ENCODE assay signal across 12 mouse cellular contexts in genomic region chr1:137751446-137751961, GRCm38 (mm10).
DNase-seq lines count a peak whose midpoint lies in the region; ATAC-seq lines count a peak whose summit lies in the region.
"Had no signal": no experiment of that assay in that cellular context is flagged by ENCODE, and none has a peak within 500 bp of the region (broad histone marks: within the 10 kb centered on the region; RNA-seq: fewer than 3 reads in every experiment).

No protein-coding gene starts in this region.

- WGBS in macrophage (ENCODE audit: missing documents), result 9% methylated on average over 7 of the region's 7 CpGs
- 82% methylated on average over 7 of the region's 7 CpGs for WGBS in forebrain, embryonic 13.5 days

- H3K27ac ChIP-seq in macrophage, result peak overlapping the region; percentile 75
- no peak overlapping the region for H3K27ac ChIP-seq in forebrain, embryonic 13.5 days
- H3K27ac ChIP-seq: hindbrain, embryonic 14.5 days had no signal

- no peak overlapping the region for H3K9ac ChIP-seq in forebrain, embryonic 13.5 days
- H3K9ac ChIP-seq: hindbrain, embryonic 14.5 days had no signal

- no peaks in the 10 kb centered on the region for H3K27me3 ChIP-seq in forebrain, embryonic 13.5 days

- no peak overlapping the region for H3K4me2 ChIP-seq in forebrain, embryonic 13.5 days
- H3K4me2 ChIP-seq: hindbrain, embryonic 14.5 days had no signal

- H3K36me3 ChIP-seq in macrophage (ENCODE audit: inconsistent target), result no peaks in the 10 kb centered on the region
- H3K36me3 ChIP-seq in forebrain, embryonic 13.5 days (ENCODE audit: poor library complexity, severe bottlenecking), result no peaks in the 10 kb centered on the region

- peaks cover 3% of the 10 kb centered on the region; the same call in 1 of the 2 replicates for H3K4me1 ChIP-seq in forebrain, embryonic 13.5 days

- H3K9me3 ChIP-seq in forebrain, embryonic 13.5 days (replicated peaks), result no peaks in the 10 kb centered on the region

- peak; percentile 5 for DNase-seq in cerebellum, adult 9-10 months
- no peak for DNase-seq in cerebellum, adult 8-10 months
- DNase-seq in 416B (ENCODE audit: low read depth), result peak; percentile 72
- DNase-seq in natural killer cell, adult 2 months (ENCODE audit: low spot score in 2 of 2), result no peak
- DNase-seq in kidney, adult 18-20 months, result no peak
- DNase-seq: embryo, embryonic 11 days; spleen, adult 18-20 months had no signal

- H3K79me2 ChIP-seq in macrophage (ENCODE audit: inconsistent target), result no peaks in the 10 kb centered on the region

- H3K4me3 ChIP-seq in macrophage (ENCODE audit: inconsistent target), result peak overlapping the region; percentile 1; the same call in 1 of the 2 replicates
- no peak overlapping the region for H3K4me3 ChIP-seq in forebrain, embryonic 13.5 days

- peak; percentile 94 for ATAC-seq in granulocyte monocyte progenitor cell, adult 5-6 weeks (replicated peaks; ENCODE audit: poor library complexity, severe bottlenecking)
- no peak for ATAC-seq in forebrain, embryonic 13.5 days
- ATAC-seq: midbrain, embryonic 16.5 days had no signal

Comparison
In these comparisons a context has a peak if more than half of its experiments do, and no peak if none do; other contexts are left out.
1. DNase-seq: peak in cerebellum, adult 9-10 months (single experiment) and 416B (single experiment); none in cerebellum, adult 8-10 months (single experiment), natural killer cell, adult 2 months (0 of 2) and kidney, adult 18-20 months (single experiment).